ENCODE assay signal across 25 mouse cellular contexts in genomic region chr15:88920065-88920464, GRCm38 (mm10). TPM values are rescaled to one million over a fixed set of nuclear protein-coding genes. Genes with fewer than 3 reads are reported as not detected.
DNase-seq lines count a peak whose midpoint lies in the region; ATAC-seq and TF ChIP-seq lines count a peak whose summit lies in the region.
"Had no signal": no experiment of that assay in that cellular context is flagged by ENCODE, and none has a peak within 500 bp of the region (broad histone marks: within the 10 kb centered on the region; RNA-seq: fewer than 3 reads in every experiment).

No protein-coding gene starts in this region.

- peak; percentile 35 for DNase-seq in heart, adult 11 months
- no peak for DNase-seq in heart, postnatal 25 days (ENCODE audit: low spot score)
- peak; percentile 87 for DNase-seq in liver, adult 2 months (ENCODE audit: extremely low read depth, low read depth, low spot score)
- peak; percentile 19 for DNase-seq in midbrain, embryonic 11.5 days (ENCODE audit: low spot score, missing footprints)
- DNase-seq in midbrain, postnatal 0 days (ENCODE audit: low spot score), result no peak
- DNase-seq: B cell, adult 2 months; cerebellum, adult 11-12 months; cerebellum, adult 2 months; cerebellum, adult 9-10 months; cerebellum, postnatal 10 days; cerebellum, postnatal 25 days had no signal

- no peaks in the 10 kb centered on the region for H3K79me2 ChIP-seq in liver, adult 2 months (ENCODE audit: control insufficient read depth, insufficient read depth, low read length)

- peak overlapping the region; percentile 91 for H3K27ac ChIP-seq in liver, adult 2 months (replicated peaks; ENCODE audit: insufficient read depth, low read depth, low read length)
- no peak overlapping the region for H3K27ac ChIP-seq in liver, embryonic 12.5 days
- no peak overlapping the region for H3K27ac ChIP-seq in midbrain, embryonic 11.5 days (ENCODE audit: low read depth, low read length)
- no peak overlapping the region for H3K27ac ChIP-seq in midbrain, postnatal 0 days (ENCODE audit: low read depth, low read length)
- H3K27ac ChIP-seq: embryonic facial prominence, embryonic 10.5 days; embryonic facial prominence, embryonic 12.5 days; forebrain, embryonic 13.5 days; forebrain, embryonic 15.5 days had no signal

- ATAC-seq in liver, embryonic 12.5 days, result no peak
- no peak for ATAC-seq in midbrain, embryonic 11.5 days (ENCODE audit: low FRiP score)
- ATAC-seq in midbrain, postnatal 0 days (ENCODE audit: low FRiP score), result no peak
- ATAC-seq: activated CD4-positive, CD25-positive, alpha-beta regulatory T cell, adult 4 months; CD4-positive, CD25-positive, alpha-beta regulatory T cell, adult 4 months; forebrain, embryonic 13.5 days; forebrain, embryonic 15.5 days; Patski had no signal

- H3K4me2 ChIP-seq in liver, embryonic 12.5 days, result no peak overlapping the region
- no peak overlapping the region for H3K4me2 ChIP-seq in midbrain, embryonic 11.5 days
- H3K4me2 ChIP-seq in midbrain, postnatal 0 days (ENCODE audit: low read depth, low read length, poor library complexity, severe bottlenecking), result no peak overlapping the region
- H3K4me2 ChIP-seq: embryonic facial prominence, embryonic 12.5 days; forebrain, embryonic 13.5 days; forebrain, embryonic 15.5 days had no signal

- no peak overlapping the region for H3K4me3 ChIP-seq in liver, adult 2 months (ENCODE audit: insufficient read depth, low read depth, low read length)
- no peak overlapping the region for H3K4me3 ChIP-seq in liver, embryonic 12.5 days
- no peak overlapping the region for H3K4me3 ChIP-seq in midbrain, embryonic 11.5 days (ENCODE audit: low read depth, low read length)
- H3K4me3 ChIP-seq in midbrain, postnatal 0 days (ENCODE audit: low read depth, low read length), result no peak overlapping the region
- H3K4me3 ChIP-seq: embryonic facial prominence, embryonic 10.5 days; embryonic facial prominence, embryonic 12.5 days; forebrain, embryonic 13.5 days; forebrain, embryonic 15.5 days had no signal

- TF ChIP-seq POLR2A in liver, adult 2 months (IDR thresholded peaks at IDR 0.05; ENCODE audit: extremely low read depth, insufficient read depth, low read length), result no peak

- whole genome bisulfite sequencing in liver, adult 2 months, result 28% methylated on average over 1 of the region's 1 CpGs
- 83% methylated on average over 1 of the region's 1 CpGs for WGBS in liver, embryonic 12.5 days (ENCODE audit: insufficient replicate concordance)
- 96% methylated on average over 1 of the region's 1 CpGs for WGBS in midbrain, embryonic 11.5 days
- 86% methylated on average over 1 of the region's 1 CpGs for WGBS in midbrain, postnatal 0 days

- H3K4me1 ChIP-seq in liver, adult 2 months (ENCODE audit: control insufficient read depth, insufficient read depth, low read length), result peaks cover 27% of the 10 kb centered on the region
- H3K4me1 ChIP-seq in liver, embryonic 12.5 days, result no peaks in the 10 kb centered on the region
- no peaks in the 10 kb centered on the region for H3K4me1 ChIP-seq in midbrain, embryonic 11.5 days (ENCODE audit: control insufficient read depth, insufficient read depth, low read length)
- H3K4me1 ChIP-seq in midbrain, postnatal 0 days (ENCODE audit: insufficient read depth, low read length), result no peaks in the 10 kb centered on the region
- H3K4me1 ChIP-seq: embryonic facial prominence, embryonic 12.5 days; forebrain, embryonic 13.5 days; forebrain, embryonic 15.5 days had no signal

- no peak for TF ChIP-seq CTCF in liver, adult 2 months (IDR thresholded peaks at IDR 0.05; ENCODE audit: low read depth, low read length)
- no peak for TF ChIP-seq CTCF in midbrain, postnatal 0 days (IDR thresholded peaks at IDR 0.05)

- H3K9ac ChIP-seq in liver, adult 2 months (ENCODE audit: low read depth, low read length), result peak overlapping the region; percentile 32; the same call in 1 of the 2 replicates
- H3K9ac ChIP-seq in liver, embryonic 12.5 days, result no peak overlapping the region
- H3K9ac ChIP-seq in midbrain, embryonic 11.5 days (ENCODE audit: low read length), result no peak overlapping the region
- no peak overlapping the region for H3K9ac ChIP-seq in midbrain, postnatal 0 days (replicated peaks; ENCODE audit: low read length, poor library complexity, severe bottlenecking)
- H3K9ac ChIP-seq: embryonic facial prominence, embryonic 12.5 days; forebrain, embryonic 13.5 days; forebrain, embryonic 15.5 days had no signal

- intact Hi-C loops in heart, postnatal 25 days (cut with DNase I), result no loop called here

- H3K27me3 ChIP-seq in liver, adult 2 months (ENCODE audit: control insufficient read depth, insufficient read depth, low read length), result no peaks in the 10 kb centered on the region
- no peaks in the 10 kb centered on the region for H3K27me3 ChIP-seq in liver, embryonic 12.5 days (replicated peaks)
- no peaks in the 10 kb centered on the region for H3K27me3 ChIP-seq in midbrain, embryonic 11.5 days (ENCODE audit: control insufficient read depth, insufficient read depth, low read length)
- H3K27me3 ChIP-seq in midbrain, postnatal 0 days (ENCODE audit: insufficient read depth, low read length), result no peaks in the 10 kb centered on the region
- H3K27me3 ChIP-seq: embryonic facial prominence, embryonic 12.5 days; forebrain, embryonic 13.5 days; forebrain, embryonic 15.5 days had no signal

- H3K9me3 ChIP-seq in liver, embryonic 12.5 days (replicated peaks), result no peaks in the 10 kb centered on the region
- H3K9me3 ChIP-seq in midbrain, embryonic 11.5 days (ENCODE audit: control insufficient read depth, low read length), result no peaks in the 10 kb centered on the region
- H3K9me3 ChIP-seq in midbrain, postnatal 0 days (ENCODE audit: low read length), result no peaks in the 10 kb centered on the region
- H3K9me3 ChIP-seq: embryonic facial prominence, embryonic 10.5 days; embryonic facial prominence, embryonic 12.5 days; forebrain, embryonic 13.5 days; forebrain, embryonic 15.5 days; G1E had no signal

- H3K36me3 ChIP-seq in liver, adult 2 months (ENCODE audit: control insufficient read depth, insufficient read depth, low read length), result no peaks in the 10 kb centered on the region
- no peaks in the 10 kb centered on the region for H3K36me3 ChIP-seq in liver, embryonic 12.5 days
- no peaks in the 10 kb centered on the region for H3K36me3 ChIP-seq in midbrain, embryonic 11.5 days (ENCODE audit: control insufficient read depth, insufficient read depth, low read length)
- H3K36me3 ChIP-seq in midbrain, postnatal 0 days (ENCODE audit: insufficient read depth, low read length), result no peaks in the 10 kb centered on the region
- H3K36me3 ChIP-seq: embryonic facial prominence, embryonic 10.5 days; embryonic facial prominence, embryonic 12.5 days; forebrain, embryonic 15.5 days; G1E had no signal

RNA-seq across cellular contexts. Expression of gene Ttll8, which starts 34.2 kb away (rescaled TPM):
- total RNA-seq in heart, postnatal 25 days (2021), result not detected
- 0.20 and 0.28 TPM in 2 replicates for total RNA-seq in liver, adult 2 months (2014; rRNA removed)
- polyA plus RNA-seq in liver, adult 2 months (2012; rRNA removed), result 0.02 and 0.24 TPM in 2 replicates
- polyA plus RNA-seq in liver, embryonic 12.5 days (2016; fragmentation: Nextera tagmentation; extraction: Ambion mirVana), result not detected in 2 replicates
- polyA plus RNA-seq in midbrain, embryonic 11.5 days (2014; fragmentation: Nextera tagmentation; extraction: Ambion mirVana), result not detected in 2 replicates
- 3.3 TPM in 1 of 2 replicates, not detected in the other for total RNA-seq in midbrain, postnatal 0 days (2014; rRNA removed)
- polyA plus RNA-seq in midbrain, postnatal 0 days (2015; fragmentation: Nextera tagmentation; extraction: Ambion mirVana), result 0.26 and 0.35 TPM in 2 replicates
- total RNA-seq: adrenal gland, adult 8-10 months; adrenal gland, postnatal 14 days; CH12.LX had no signal
- polyA plus RNA-seq: activated CD4-positive, CD25-positive, alpha-beta regulatory T cell, adult 4 months; CD4-positive, CD25-positive, alpha-beta regulatory T cell, adult 4 months; embryonic facial prominence, embryonic 10.5 days; embryonic facial prominence, embryonic 12.5 days; forebrain, embryonic 13.5 days; forebrain, embryonic 15.5 days; G1E had no signal

RNA-seq across cellular contexts. Expression of gene Pim3, which starts 58.1 kb away (rescaled TPM):
- 10 to 100 TPM; 86.8 to 98.2 TPM for total RNA-seq in heart, postnatal 25 days (2021)
- total RNA-seq in liver, adult 2 months (2014; rRNA removed), result 59.7 and 68.3 TPM in 2 replicates
- 17.7 and 31.2 TPM in 2 replicates for polyA plus RNA-seq in liver, adult 2 months (2012; rRNA removed)
- 22.5 and 23.5 TPM in 2 replicates for polyA plus RNA-seq in liver, embryonic 12.5 days (2016; fragmentation: Nextera tagmentation; extraction: Ambion mirVana)
- 30.1 and 30.5 TPM in 2 replicates for polyA plus RNA-seq in midbrain, embryonic 11.5 days (2014; fragmentation: Nextera tagmentation; extraction: Ambion mirVana)
- 78.0 and 95.4 TPM in 2 replicates for total RNA-seq in midbrain, postnatal 0 days (2014; rRNA removed)
- polyA plus RNA-seq in midbrain, postnatal 0 days (2015; fragmentation: Nextera tagmentation; extraction: Ambion mirVana), result 69.1 and 72.5 TPM in 2 replicates

RNA-seq across cellular contexts. Expression of gene Mlc1, which starts 58.7 kb away (rescaled TPM):
- not detected for total RNA-seq in heart, postnatal 25 days (2021)
- total RNA-seq in liver, adult 2 months (2014; rRNA removed), result 0.07 TPM in 1 of 2 replicates, not detected in the other
- polyA plus RNA-seq in liver, adult 2 months (2012; rRNA removed), result not detected in 2 replicates
- polyA plus RNA-seq in liver, embryonic 12.5 days (2016; fragmentation: Nextera tagmentation; extraction: Ambion mirVana), result not detected in 2 replicates
- 2.6 and 3.7 TPM in 2 replicates for polyA plus RNA-seq in midbrain, embryonic 11.5 days (2014; fragmentation: Nextera tagmentation; extraction: Ambion mirVana)
- 46.6 and 60.0 TPM in 2 replicates for total RNA-seq in midbrain, postnatal 0 days (2014; rRNA removed)
- polyA plus RNA-seq in midbrain, postnatal 0 days (2015; fragmentation: Nextera tagmentation; extraction: Ambion mirVana), result 46.7 and 46.8 TPM in 2 replicates
- total RNA-seq: adrenal gland, adult 18-20 months; adrenal gland, postnatal 14 days; adrenal gland, postnatal 36 days; CH12.LX had no signal
- polyA plus RNA-seq: activated CD4-positive, CD25-positive, alpha-beta regulatory T cell, adult 4 months; CD4-positive, CD25-positive, alpha-beta regulatory T cell, adult 4 months; G1E had no signal

Comparison
In these comparisons a context has a peak if more than half of its experiments do, and no peak if none do; other contexts are left out.
1. DNase-seq: peak in heart, adult 11 months (single experiment), liver, adult 2 months (single experiment) and midbrain, embryonic 11.5 days (single experiment); none in heart, postnatal 25 days (single experiment) and midbrain, postnatal 0 days (single experiment).
2. RNA of gene Mlc1, which starts 58.7 kb away (polyA plus RNA-seq): 46.7 to 46.8 TPM in midbrain, postnatal 0 days; 2.6 to 3.7 TPM in midbrain, embryonic 11.5 days, not detected in liver, embryonic 12.5 days and not detected in liver, adult 2 months; every median in the first group is over 10 times any median in the second.